Mouse (Mus musculus): Measurements from ENCODE around the gene Stx16. TPM values are rescaled to one million over a fixed set of nuclear protein-coding genes. Genes with fewer than 3 reads are reported as not detected.
A peak's percentile ranks its signal among the peaks of the same experiment; 100 is the strongest.

Stx16 gene
- total and polyA plus RNA-seq, 2 experiments from 2014 or later: 6.9 to 19.8 TPM

- peaks cover 50% of the 10 kb centered on the region for H3K36me3 ChIP-seq (replicated peaks; ENCODE audit: control insufficient read depth, insufficient read depth, low read length)
- WGBS: 91% methylated on average over 3 of the region's 3 CpGs
- no peak overlapping the region for H3K4me2 ChIP-seq (ENCODE audit: low read depth, low read length)
- no peaks in the 10 kb centered on the region for H3K27me3 ChIP-seq (ENCODE audit: control insufficient read depth, insufficient read depth, low read length)
- H3K27ac ChIP-seq (ENCODE audit: low read depth): no peak overlapping the region
- no peaks in the 10 kb centered on the region for H3K9me3 ChIP-seq (replicated peaks; ENCODE audit: control insufficient read depth, low read length)
- H3K4me1 ChIP-seq (ENCODE audit: control insufficient read depth, insufficient read depth): no peaks in the 10 kb centered on the region
- DNase-seq (ENCODE audit: low spot score): no peak
- no peak overlapping the region for H3K4me3 ChIP-seq (ENCODE audit: low read depth, low read length)
- no peak for ATAC-seq (ENCODE audit: insufficient read depth, low read depth)
- no peak for TF ChIP-seq CTCF (IDR thresholded peaks at IDR 0.05; ENCODE audit: low read depth)
- TF ChIP-seq EP300 (IDR thresholded peaks at IDR 0.05; ENCODE audit: low read depth): no peak
- H3K9ac ChIP-seq (replicated peaks; ENCODE audit: low read depth, low read length): no peak overlapping the region
These were observed 19.0 kb downstream of the Stx16 start for GRCm38 (mm10) chr2:174095086-174095485.

- Histone ChIP-seq H3K9ac (replicated peaks; ENCODE audit: low read depth, low read length) (no peak overlapping the region), H3K4me2 (ENCODE audit: low read depth, low read length) (no peak overlapping the region), H3K4me3 (ENCODE audit: low read depth, low read length) (no peak overlapping the region), H3K27me3 (ENCODE audit: control insufficient read depth, insufficient read depth, low read length) (no peaks in the 10 kb centered on the region), H3K9me3 (replicated peaks; ENCODE audit: control insufficient read depth, low read length) (no peaks in the 10 kb centered on the region), H3K4me1 (ENCODE audit: control insufficient read depth, insufficient read depth) (no peaks in the 10 kb centered on the region), H3K36me3 (replicated peaks; ENCODE audit: control insufficient read depth, insufficient read depth, low read length) (peaks cover 18% of the 10 kb centered on the region), H3K27ac (ENCODE audit: low read depth) (no peak overlapping the region)
- TF ChIP-seq EP300 (IDR thresholded peaks at IDR 0.05; ENCODE audit: low read depth) (no peak), CTCF (IDR thresholded peaks at IDR 0.05; ENCODE audit: low read depth) (no peak)
- 87% methylated on average over 7 of the region's 7 CpGs for WGBS
- no peak for DNase-seq (ENCODE audit: low spot score)
- ATAC-seq (ENCODE audit: insufficient read depth, low read depth): no peak
These were observed 26.3 kb downstream of the Stx16 start for GRCm38 (mm10) chr2:174102399-174102798.

GRCm38 (mm10) chr2:174103527-174103926 lies 27.4 kb downstream of the Stx16 start:
- Histone ChIP-seq H3K9me3 (replicated peaks; ENCODE audit: control insufficient read depth, low read length) (no peaks in the 10 kb centered on the region), H3K4me1 (ENCODE audit: control insufficient read depth, insufficient read depth) (no peaks in the 10 kb centered on the region), H3K4me3 (ENCODE audit: low read depth, low read length) (no peak overlapping the region), H3K4me2 (ENCODE audit: low read depth, low read length) (no peak overlapping the region), H3K27ac (ENCODE audit: low read depth) (no peak overlapping the region), H3K27me3 (ENCODE audit: control insufficient read depth, insufficient read depth, low read length) (no peaks in the 10 kb centered on the region), H3K36me3 (replicated peaks; ENCODE audit: control insufficient read depth, insufficient read depth, low read length) (peaks cover 10% of the 10 kb centered on the region; the same call in 1 of the 2 replicates), H3K9ac (replicated peaks; ENCODE audit: low read depth, low read length) (no peak overlapping the region)
- no peak for ATAC-seq (ENCODE audit: insufficient read depth, low read depth)
- TF ChIP-seq EP300 (IDR thresholded peaks at IDR 0.05; ENCODE audit: low read depth) (no peak), CTCF (IDR thresholded peaks at IDR 0.05; ENCODE audit: low read depth) (no peak)
- DNase-seq (ENCODE audit: low spot score): no peak
- 70% methylated on average over 4 of the region's 4 CpGs for WGBS

- Histone ChIP-seq H3K36me3 (replicated peaks; ENCODE audit: control insufficient read depth, insufficient read depth, low read length) (no peaks in the 10 kb centered on the region), H3K27me3 (ENCODE audit: control insufficient read depth, insufficient read depth, low read length) (no peaks in the 10 kb centered on the region), H3K9ac (replicated peaks; ENCODE audit: low read depth, low read length) (no peak overlapping the region), H3K4me1 (ENCODE audit: control insufficient read depth, insufficient read depth) (0 out of 2 replicates have a peak, but pooled peaks cover 2% of the 10 kb centered on the region), H3K27ac (ENCODE audit: low read depth) (no peak overlapping the region), H3K4me3 (ENCODE audit: low read depth, low read length) (no peak overlapping the region), H3K4me2 (ENCODE audit: low read depth, low read length) (no peak overlapping the region), H3K9me3 (replicated peaks; ENCODE audit: control insufficient read depth, low read length) (no peaks in the 10 kb centered on the region)
- DNase-seq (ENCODE audit: low spot score) (no peak), ATAC-seq (ENCODE audit: insufficient read depth, low read depth) (no peak)
- WGBS: 84% methylated on average over 3 of the region's 3 CpGs
- TF ChIP-seq EP300 (IDR thresholded peaks at IDR 0.05; ENCODE audit: low read depth) (no peak), CTCF (IDR thresholded peaks at IDR 0.05; ENCODE audit: low read depth) (no peak)
These were observed 31.3 kb downstream of the Stx16 start for GRCm38 (mm10) chr2:174107375-174107774.

GRCm38 (mm10) chr2:174109991-174110782 lies 34.1 kb downstream of the Stx16 start, which contains the start of gene Npepl1:
Gene Npepl1 (plus strand): TSS chr2:174110349.
- Histone ChIP-seq H3K36me3 (replicated peaks; ENCODE audit: control insufficient read depth, insufficient read depth, low read length) (peaks cover 8% of the 10 kb centered on the region), H3K9ac (replicated peaks; ENCODE audit: low read depth, low read length) (peak within 1 kb of the TSS; percentile 82), H3K4me2 (ENCODE audit: low read depth, low read length) (peak within 1 kb of the TSS; percentile 81), H3K27ac (ENCODE audit: low read depth) (peak within 1 kb of the TSS; percentile 68), H3K27me3 (ENCODE audit: control insufficient read depth, insufficient read depth, low read length) (no peaks in the 10 kb centered on the region), H3K9me3 (replicated peaks; ENCODE audit: control insufficient read depth, low read length) (no peaks in the 10 kb centered on the region), H3K4me1 (ENCODE audit: control insufficient read depth, insufficient read depth) (0 out of 2 replicates have a peak, but pooled peaks cover 2% of the 10 kb centered on the region), H3K4me3 (ENCODE audit: low read depth, low read length) (peak within 1 kb of the TSS; percentile 61)
- peak; percentile 15 for DNase-seq (ENCODE audit: low spot score)
- ATAC-seq (ENCODE audit: insufficient read depth, low read depth): peak; percentile 88
- TF ChIP-seq EP300 (IDR thresholded peaks at IDR 0.05; ENCODE audit: low read depth) (no peak), CTCF (IDR thresholded peaks at IDR 0.05; ENCODE audit: low read depth) (no peak)
- WGBS: 1% methylated on average over 48 of the region's 90 CpGs

Measured in heart, postnatal 0 days (tissue).